Mouse (Mus musculus): ENCODE measurements around the gene Phf2. TPM values are rescaled to one million over a fixed set of nuclear protein-coding genes. Genes with fewer than 3 reads are reported as not detected.

The Phf2 gene
- polyA plus RNA-seq, 1 experiment = 3.1 TPM

- H3K36me3 ChIP-seq (ENCODE audit: control insufficient read depth) = no peaks in the 10 kb centered on the region
- no peaks in the 10 kb centered on the region for H3K9me3 ChIP-seq (ENCODE audit: control insufficient read depth, low read length)
- no peak overlapping the region for H3K4me3 ChIP-seq (replicated peaks)
- H3K27me3 ChIP-seq (ENCODE audit: control insufficient read depth) = no peaks in the 10 kb centered on the region
- TF ChIP-seq TAL1 (IDR thresholded peaks at IDR 0.05; ENCODE audit: low read length) (no peak), GATA1 (IDR thresholded peaks at IDR 0.05; ENCODE audit: low read length) (no peak)
- no peaks in the 10 kb centered on the region for H3K4me1 ChIP-seq (ENCODE audit: control insufficient read depth)
These were observed 114.2 kb downstream of the Phf2 start for GRCm38 (mm10) chr13:48756769-48757168.

Other genes starting within 250 kb of the Phf2 start
- not detected in 2 replicates for gene Ptpdc1, start 245.5 kb downstream of the Phf2 start, polyA plus RNA-seq (2012)
- gene Barx1, start 208.1 kb downstream of the Phf2 start, polyA plus RNA-seq (2012) = not detected in 2 replicates
- 10.7 and 10.8 TPM in 2 replicates for gene Fam120a, start 96.9 kb upstream of the Phf2 start, polyA plus RNA-seq (2012)

Data from erythroblast, embryonic 14.5 days (primary cell).